Mouse (Mus musculus) erythroblast, adult 5-6 weeks (primary cell): ENCODE data around the gene Rxrb. TPM values are rescaled to one million over a fixed set of nuclear protein-coding genes. Genes with fewer than 3 reads are reported as not detected.

Source experiments
- ATAC-seq: replicated peaks from 2 replicates; pipeline ENCODE4 v1.8.0; 2016; ENCODE audit warnings: moderate number of reproducible peaks, mild to moderate bottlenecking, moderate TSS enrichment, inconsistent platforms; ENCODE audit not compliant: poor library complexity, low FRiP score, severe bottlenecking
- total RNA-seq, 2 experiments: library from RNA; stranded (forward) in 1 of 2; stranded (reverse) in 1 of 2; fragments of 150-400 nt in 1 of 2; fragments of 200-764, 138-1000 nt in 1 of 2; gene quantifications; 2 replicates each; pipeline versions ENCODE4 v1.2.3 to v1.2.4; 2015 to 2017; ENCODE audit warnings: low replicate concordance in 2 of 2

Rxrb gene
- total RNA-seq, 2 experiments from 2014 or later: 8.3 to 12.0 TPM

DNA sequence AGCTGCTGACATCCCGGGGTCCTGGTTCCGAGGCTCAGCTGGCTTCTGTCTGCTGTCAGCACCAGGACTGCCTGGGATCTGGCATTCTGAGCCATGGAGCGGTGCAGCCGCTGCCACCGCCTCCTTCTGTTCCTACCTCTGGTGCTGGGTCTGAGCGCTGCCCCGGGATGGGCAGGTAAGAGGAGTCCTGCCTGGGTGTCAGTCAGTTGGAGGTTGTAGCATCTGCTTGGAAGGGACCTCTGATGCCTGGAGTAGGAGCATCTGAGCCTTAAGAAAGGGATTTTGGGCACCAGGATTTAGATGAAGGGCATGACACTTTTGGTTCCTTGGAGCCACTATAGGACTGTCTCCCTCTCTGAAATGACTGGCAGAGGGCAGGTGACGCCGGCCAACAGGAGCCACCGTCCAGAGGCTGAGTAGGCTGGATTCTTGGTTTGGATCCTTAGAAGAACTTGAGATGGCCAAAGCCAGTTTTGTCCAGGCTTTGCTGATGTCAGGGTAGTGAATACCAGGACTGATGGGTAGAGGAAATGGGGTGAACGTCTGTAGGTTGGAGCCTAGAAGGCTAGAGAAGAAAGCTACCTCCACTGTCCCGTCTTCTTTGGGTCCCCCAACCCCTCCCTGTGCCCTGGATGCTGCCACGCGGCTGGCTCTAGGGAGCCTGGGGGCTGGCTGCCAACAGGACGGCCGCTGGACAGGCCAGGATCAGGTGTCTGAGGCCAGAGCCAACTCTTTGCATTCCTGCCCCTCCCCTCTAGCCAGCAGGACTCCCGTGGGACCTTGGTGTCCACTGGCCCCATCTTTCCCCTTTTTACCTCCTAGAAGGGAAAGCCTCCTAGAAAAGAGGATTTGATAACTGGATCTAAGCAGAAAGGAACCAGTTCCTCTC, 8.2 kb downstream of the Rxrb start:
- no peak for ATAC-seq

DNA sequence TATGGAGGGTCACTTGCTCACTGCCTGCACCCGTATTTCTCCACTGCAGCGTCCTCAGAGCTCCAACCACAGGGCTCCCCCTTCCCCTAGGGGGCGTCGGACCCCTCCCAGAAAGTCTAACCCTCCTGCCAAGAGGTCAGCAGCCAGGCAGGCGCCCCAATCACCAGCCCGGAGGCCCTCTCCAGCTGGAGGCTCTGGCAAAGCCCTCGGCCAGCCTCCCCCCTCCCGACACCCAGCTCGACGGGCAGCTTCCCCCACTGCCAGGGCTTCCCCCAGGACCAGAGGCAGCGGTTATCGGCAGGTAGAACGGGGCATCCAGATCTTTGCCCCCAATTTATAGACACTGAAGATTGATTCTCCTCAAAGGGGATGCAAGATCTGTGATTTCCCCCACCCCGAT, 14.3 kb downstream of the Rxrb start:
- no peak for ATAC-seq

DNA sequence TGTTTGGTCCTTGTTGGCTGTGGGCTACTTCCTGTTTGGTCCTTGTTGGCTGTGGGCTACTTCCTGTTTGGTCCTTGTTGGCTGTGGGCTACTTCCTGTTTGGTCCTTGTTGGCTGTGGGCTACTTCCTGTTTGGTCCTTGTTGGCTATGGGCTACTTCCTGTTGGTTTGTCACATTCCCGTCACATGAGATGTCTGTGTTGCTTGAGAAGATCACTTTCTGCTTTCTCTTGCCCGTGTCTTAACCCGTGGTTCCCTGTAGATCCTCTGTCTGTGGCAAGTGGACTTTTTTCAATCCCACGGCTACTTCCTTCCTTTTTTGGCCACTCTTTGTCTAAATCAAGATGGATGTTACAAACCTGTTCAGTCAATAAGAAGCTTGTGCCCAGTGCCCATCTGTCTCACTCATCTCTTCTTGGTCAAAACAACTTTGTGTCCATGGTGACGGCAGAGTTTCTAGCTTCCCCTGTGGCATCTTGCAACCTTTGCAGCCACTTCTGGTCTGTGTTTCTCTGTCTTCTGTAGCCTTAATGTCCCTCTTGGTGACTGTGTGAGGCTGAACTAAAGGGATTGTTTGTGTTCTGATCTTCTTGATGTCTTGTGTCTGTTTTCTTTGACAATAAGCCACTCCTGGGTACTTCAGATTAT, 15.9 kb downstream of the Rxrb start:
- no peak for ATAC-seq

DNA sequence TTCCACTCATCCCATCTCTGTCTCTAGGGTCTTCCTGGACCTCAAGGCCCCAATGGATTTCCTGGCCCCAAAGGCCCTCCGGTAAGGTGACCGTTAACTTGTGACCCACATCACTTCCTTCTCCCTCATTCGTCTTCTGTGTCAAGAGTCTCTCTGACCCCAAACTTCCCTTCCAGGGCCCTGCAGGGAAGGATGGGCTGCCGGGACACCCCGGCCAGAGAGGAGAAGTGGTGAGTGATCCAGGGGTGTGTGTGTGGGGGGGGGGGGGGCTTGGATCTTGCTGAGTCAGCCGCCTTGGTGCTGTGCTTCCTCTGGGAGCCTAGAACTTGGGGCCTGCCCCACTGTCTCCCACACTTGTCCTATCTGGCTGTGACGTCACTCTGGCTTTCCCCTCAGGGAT, 25.6 kb downstream of the Rxrb start:
- no peak for ATAC-seq

DNA sequence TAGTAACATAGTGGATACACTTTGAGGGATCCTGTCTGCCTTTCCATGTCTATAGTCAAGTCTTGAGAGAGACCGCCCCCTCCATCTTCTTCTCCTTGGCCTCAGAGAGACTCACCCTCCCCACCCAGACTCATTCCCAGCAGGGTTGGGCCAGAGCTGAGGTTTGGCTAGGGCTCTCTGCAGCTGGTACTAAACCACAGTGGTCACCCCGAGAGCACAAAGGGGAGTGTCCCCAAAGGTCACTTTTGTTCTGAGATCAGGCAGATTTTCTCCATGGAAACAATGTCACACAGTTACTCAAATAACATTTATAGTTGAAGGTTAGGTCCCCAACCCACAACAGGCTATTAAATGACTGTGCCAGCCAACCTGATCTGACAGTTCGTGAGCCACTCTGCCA, 37.3 kb downstream of the Rxrb start:
- ATAC-seq: no peak

DNA sequence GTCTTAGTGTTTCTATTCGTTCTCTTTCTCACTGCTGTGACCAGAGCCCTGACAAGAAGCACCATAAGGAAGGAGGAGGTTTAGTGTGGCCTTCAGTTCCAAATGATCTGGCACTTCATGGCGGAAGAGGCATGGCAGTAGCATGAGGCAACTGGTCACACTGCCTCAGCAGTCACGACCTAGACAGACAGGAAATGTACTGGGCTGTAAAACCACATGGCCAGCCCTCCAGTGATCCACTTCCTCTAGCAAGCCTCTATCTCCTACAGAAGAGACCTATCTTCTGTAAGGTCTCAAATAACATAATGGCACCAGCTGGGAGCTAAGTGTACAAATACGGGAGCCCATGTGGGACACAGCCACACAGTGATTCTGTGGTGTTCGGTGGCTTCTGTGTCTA, 40.5 kb downstream of the Rxrb start:
- no peak for ATAC-seq

DNA sequence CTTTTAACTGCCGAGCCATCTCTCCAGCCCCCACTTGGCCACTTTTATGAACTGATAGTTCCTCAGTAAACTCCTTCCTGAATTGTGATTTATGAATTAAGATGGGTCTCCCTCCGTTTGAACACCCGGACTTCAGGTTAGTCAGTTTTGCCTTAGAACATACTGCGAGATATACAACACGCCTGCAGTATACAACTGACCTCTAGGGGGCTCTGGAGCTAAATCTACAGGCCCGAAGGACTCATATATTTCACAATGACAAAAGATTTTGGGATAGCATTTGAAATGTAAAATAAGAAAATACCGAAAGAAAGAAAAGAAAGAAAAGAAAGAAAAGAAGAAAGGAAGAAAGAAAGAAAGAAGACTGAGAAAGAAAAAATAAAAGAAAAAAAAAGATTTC, 43.7 kb downstream of the Rxrb start:
- 0 out of 2 replicates have a peak, but pooled peaks have one; percentile 61 for ATAC-seq

DNA sequence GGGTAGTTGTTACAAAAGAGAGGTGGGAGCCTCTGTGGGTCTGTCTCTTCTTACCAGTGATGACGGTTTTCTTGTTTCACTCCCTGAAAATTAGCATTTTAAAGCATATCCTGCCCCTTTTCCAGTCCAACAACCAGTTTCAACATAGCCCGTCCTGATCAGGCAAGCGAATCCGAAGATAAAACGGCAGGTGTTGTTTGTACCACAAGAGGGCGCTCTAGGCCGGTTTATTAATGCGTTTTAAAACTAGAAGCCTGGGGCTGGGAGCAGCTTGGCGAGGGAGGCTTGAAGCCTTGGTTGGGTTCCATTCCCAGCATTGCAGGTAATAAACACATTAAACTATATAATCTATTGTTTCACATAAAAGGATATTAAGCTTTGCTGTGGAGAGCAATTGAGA, 45.9 kb downstream of the Rxrb start:
- ATAC-seq: peak; percentile 69

DNA sequence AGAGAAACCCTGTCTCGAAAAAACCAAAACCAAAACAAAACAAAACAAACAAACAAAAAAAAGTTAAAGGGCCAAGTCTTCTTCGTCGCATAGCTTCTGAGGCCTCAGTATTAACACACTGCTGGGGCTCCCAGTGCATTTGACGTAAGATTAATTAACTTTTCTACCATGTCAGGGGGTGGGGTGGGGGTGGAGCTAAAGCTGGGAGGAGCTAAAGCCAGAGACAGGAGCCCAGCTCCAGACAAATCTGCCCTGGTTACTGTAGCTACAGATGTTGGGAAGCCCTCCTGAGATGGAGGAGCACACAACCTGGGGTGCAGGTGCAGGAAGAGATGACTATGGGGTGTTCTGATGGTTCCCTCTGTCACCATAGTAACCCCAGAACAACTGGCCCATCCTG, 46.5 kb downstream of the Rxrb start:
- ATAC-seq: no peak

DNA sequence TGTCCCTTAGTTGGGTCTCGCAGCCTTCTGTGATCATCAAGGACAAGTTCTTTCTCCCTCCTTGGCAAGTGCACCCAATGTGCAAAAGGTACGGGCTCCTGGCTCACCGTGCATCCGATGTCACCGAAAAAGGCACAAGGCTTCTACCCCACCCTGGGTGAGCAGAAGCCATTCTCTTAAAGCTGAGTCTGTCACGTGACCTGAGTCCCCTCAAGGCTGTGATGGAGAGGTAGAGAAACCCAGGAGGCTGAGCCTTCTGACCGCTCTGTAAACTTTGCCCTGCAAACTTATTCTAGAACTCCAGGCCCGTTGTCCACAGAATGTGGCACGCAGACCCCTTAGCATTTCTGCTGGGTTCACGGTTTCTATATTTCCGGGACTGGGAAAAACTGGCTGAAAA, 47.4 kb downstream of the Rxrb start:
- no peak for ATAC-seq

DNA sequence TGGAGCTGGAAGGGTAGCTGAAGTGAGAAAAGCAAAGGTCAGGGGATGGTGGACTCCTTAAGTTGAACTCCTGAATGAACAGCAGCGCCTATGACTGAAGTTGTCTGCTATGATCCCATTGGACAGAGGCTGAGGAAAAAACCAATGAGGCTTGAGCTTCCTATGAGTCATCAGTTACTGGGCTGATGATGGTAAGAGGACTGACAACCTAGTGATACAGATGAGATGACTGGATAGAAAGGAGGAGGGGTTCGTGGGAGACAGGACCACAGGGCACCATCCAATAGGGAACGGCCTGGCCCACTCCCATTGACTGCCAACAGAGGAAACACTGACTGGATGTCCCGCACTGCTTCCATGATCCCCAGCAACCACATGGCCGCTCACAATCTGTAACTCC, 48.0 kb downstream of the Rxrb start:
- ATAC-seq: no peak

DNA sequence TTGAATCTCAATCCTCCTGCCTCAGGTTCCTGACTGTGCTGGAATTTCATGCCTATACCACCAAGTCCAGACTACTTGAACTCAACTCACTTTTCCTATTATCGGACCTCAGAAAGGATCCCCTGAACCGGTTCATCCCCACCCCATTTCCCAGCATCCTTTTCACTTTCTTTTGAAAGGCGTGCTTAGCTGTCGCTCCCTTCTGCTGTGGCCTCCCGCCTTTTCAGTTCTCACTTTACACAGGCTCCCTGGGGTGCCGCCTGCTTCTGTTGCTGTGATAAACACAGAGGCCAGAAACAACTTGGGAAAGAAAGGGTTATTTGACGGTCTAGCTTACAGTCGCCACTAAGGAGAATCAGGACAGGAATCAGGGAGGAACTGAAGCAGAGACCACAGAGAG, 51.5 kb downstream of the Rxrb start:
- no peak for ATAC-seq

DNA sequence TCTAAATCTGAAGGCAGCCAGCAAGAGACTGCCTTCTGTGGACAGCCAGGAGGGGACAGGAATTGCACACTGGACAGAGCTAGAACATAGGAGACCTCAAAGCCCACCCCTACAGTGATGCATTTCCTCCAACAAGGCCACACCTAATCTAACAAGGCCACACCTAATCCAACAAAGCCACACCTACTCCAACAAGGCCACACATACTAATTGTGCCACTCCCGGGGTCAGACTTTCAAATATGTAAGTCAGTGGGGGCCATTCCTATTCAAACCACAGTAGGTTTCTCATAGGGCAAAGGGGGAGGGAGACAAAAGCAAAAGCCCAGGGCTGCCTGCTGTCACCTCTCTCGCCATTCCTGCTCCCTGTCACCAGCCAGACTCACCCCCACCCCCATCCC, 55.8 kb downstream of the Rxrb start:
- ATAC-seq: no peak

Other genes starting within 250 kb of the Rxrb start
Only the 30 nearest of the 33 such genes appear.
- gene Rps28, start 207.2 kb upstream of the Rxrb start, total RNA-seq (2015; ENCODE audit: low replicate concordance): 216 and 275 TPM in 2 replicates
- gene Rps28, start 207.2 kb upstream of the Rxrb start, total RNA-seq (2017; ENCODE audit: low replicate concordance): 302 and 335 TPM in 2 replicates
- 50.6 and 57.5 TPM in 2 replicates for gene Ndufa7, start 207.2 kb upstream of the Rxrb start, total RNA-seq (2015; ENCODE audit: low replicate concordance)
- gene Ndufa7, start 207.2 kb upstream of the Rxrb start, total RNA-seq (2017; ENCODE audit: low replicate concordance): 35.4 and 46.6 TPM in 2 replicates
- 3.1 and 3.3 TPM in 2 replicates for gene Cd320, start 188.7 kb upstream of the Rxrb start, total RNA-seq (2015; ENCODE audit: low replicate concordance)
- gene Cd320, start 188.7 kb upstream of the Rxrb start, total RNA-seq (2017; ENCODE audit: low replicate concordance): not detected in 2 replicates
- gene Gm7029, start 158.0 kb upstream of the Rxrb start, total RNA-seq (2015; ENCODE audit: low replicate concordance): not detected in 2 replicates
- not detected in 2 replicates for gene Gm7029, start 158.0 kb upstream of the Rxrb start, total RNA-seq (2017; ENCODE audit: low replicate concordance)
- gene Kifc1, start 141.2 kb upstream of the Rxrb start, total RNA-seq (2015; ENCODE audit: low replicate concordance): 5.0 and 17.6 TPM in 2 replicates
- 47.5 and 80.7 TPM in 2 replicates for gene Kifc1, start 141.2 kb upstream of the Rxrb start, total RNA-seq (2017; ENCODE audit: low replicate concordance)
- gene Platr17, start 126.7 kb upstream of the Rxrb start, total RNA-seq (2015; ENCODE audit: low replicate concordance): not detected in 2 replicates
- 9.7 TPM in 1 of 2 replicates, not detected in the other for gene Platr17, start 126.7 kb upstream of the Rxrb start, total RNA-seq (2017; ENCODE audit: low replicate concordance)
- 12.1 and 14.2 TPM in 2 replicates for gene Daxx, start 122.4 kb upstream of the Rxrb start, total RNA-seq (2015; ENCODE audit: low replicate concordance)
- 20.4 and 21.7 TPM in 2 replicates for gene Daxx, start 122.4 kb upstream of the Rxrb start, total RNA-seq (2017; ENCODE audit: low replicate concordance)
- gene Tapbp, start 115.9 kb upstream of the Rxrb start, total RNA-seq (2015; ENCODE audit: low replicate concordance): 30.7 and 30.9 TPM in 2 replicates
- 34.3 and 39.6 TPM in 2 replicates for gene Tapbp, start 115.9 kb upstream of the Rxrb start, total RNA-seq (2017; ENCODE audit: low replicate concordance)
- 4.0 and 7.9 TPM in 2 replicates for gene Zbtb22, start 115.9 kb upstream of the Rxrb start, total RNA-seq (2015; ENCODE audit: low replicate concordance)
- gene Zbtb22, start 115.9 kb upstream of the Rxrb start, total RNA-seq (2017; ENCODE audit: low replicate concordance): 8.8 and 10.3 TPM in 2 replicates
- gene Rgl2, start 102.3 kb upstream of the Rxrb start, total RNA-seq (2015; ENCODE audit: low replicate concordance): 5.2 and 6.1 TPM in 2 replicates
- 5.6 and 9.7 TPM in 2 replicates for gene Rgl2, start 102.3 kb upstream of the Rxrb start, total RNA-seq (2017; ENCODE audit: low replicate concordance)
- gene Pfdn6, start 91.5 kb upstream of the Rxrb start, total RNA-seq (2015; ENCODE audit: low replicate concordance): 15.9 and 38.0 TPM in 2 replicates
- 22.9 TPM in 2 replicates for gene Pfdn6, start 91.5 kb upstream of the Rxrb start, total RNA-seq (2017; ENCODE audit: low replicate concordance)
- 4.0 and 15.9 TPM in 2 replicates for gene Wdr46, start 91.2 kb upstream of the Rxrb start, total RNA-seq (2015; ENCODE audit: low replicate concordance)
- gene Wdr46, start 91.2 kb upstream of the Rxrb start, total RNA-seq (2017; ENCODE audit: low replicate concordance): 7.5 and 8.5 TPM in 2 replicates
- gene B3galt4, start 80.3 kb upstream of the Rxrb start, total RNA-seq (2015; ENCODE audit: low replicate concordance): not detected in 2 replicates
- 0.70 and 0.94 TPM in 2 replicates for gene B3galt4, start 80.3 kb upstream of the Rxrb start, total RNA-seq (2017; ENCODE audit: low replicate concordance)
- 8.2 and 11.3 TPM in 2 replicates for gene Vps52, start 76.0 kb upstream of the Rxrb start, total RNA-seq (2015; ENCODE audit: low replicate concordance)
- gene Vps52, start 76.0 kb upstream of the Rxrb start, total RNA-seq (2017; ENCODE audit: low replicate concordance): 13.0 and 17.0 TPM in 2 replicates
- gene Rps18, start 75.8 kb upstream of the Rxrb start, total RNA-seq (2015; ENCODE audit: low replicate concordance): 758 and 917 TPM in 2 replicates
- 207 and 301 TPM in 2 replicates for gene Rps18, start 75.8 kb upstream of the Rxrb start, total RNA-seq (2017; ENCODE audit: low replicate concordance)
- 177 and 273 TPM in 2 replicates for gene H2-K1, start 31.5 kb upstream of the Rxrb start, total RNA-seq (2015; ENCODE audit: low replicate concordance)
- gene H2-K1, start 31.5 kb upstream of the Rxrb start, total RNA-seq (2017; ENCODE audit: low replicate concordance): 97.6 and 121 TPM in 2 replicates
- 1.9 and 9.2 TPM in 2 replicates for gene Ring1, start 7.1 kb upstream of the Rxrb start, total RNA-seq (2015; ENCODE audit: low replicate concordance)
- gene Ring1, start 7.1 kb upstream of the Rxrb start, total RNA-seq (2017; ENCODE audit: low replicate concordance): 2.0 and 2.8 TPM in 2 replicates
- gene H2-Ke6, start 3.8 kb upstream of the Rxrb start, total RNA-seq (2015; ENCODE audit: low replicate concordance): 26.5 and 50.7 TPM in 2 replicates
- 15.0 and 17.8 TPM in 2 replicates for gene H2-Ke6, start 3.8 kb upstream of the Rxrb start, total RNA-seq (2017; ENCODE audit: low replicate concordance)
- not detected in 2 replicates for gene Slc39a7, start 130 bp upstream of the Rxrb start, total RNA-seq (2015; ENCODE audit: low replicate concordance)
- 11.5 and 16.6 TPM in 2 replicates for gene Slc39a7, start 130 bp upstream of the Rxrb start, total RNA-seq (2017; ENCODE audit: low replicate concordance)
- gene Col11a2, start 7.6 kb downstream of the Rxrb start, total RNA-seq (2015; ENCODE audit: low replicate concordance): 1.3 TPM in 1 of 2 replicates, not detected in the other
- 4.3 and 7.0 TPM in 2 replicates for gene Col11a2, start 7.6 kb downstream of the Rxrb start, total RNA-seq (2017; ENCODE audit: low replicate concordance)
- gene H2-Oa, start 60.5 kb downstream of the Rxrb start, total RNA-seq (2015; ENCODE audit: low replicate concordance): 0.84 and 7.9 TPM in 2 replicates
- gene H2-Oa, start 60.5 kb downstream of the Rxrb start, total RNA-seq (2017; ENCODE audit: low replicate concordance): 1.1 TPM in 1 of 2 replicates, not detected in the other
- 15.9 and 37.5 TPM in 2 replicates for gene H2-DMa, start 87.7 kb downstream of the Rxrb start, total RNA-seq (2015; ENCODE audit: low replicate concordance)
- gene H2-DMa, start 87.7 kb downstream of the Rxrb start, total RNA-seq (2017; ENCODE audit: low replicate concordance): 11.7 and 13.3 TPM in 2 replicates
- 36.1 and 75.0 TPM in 2 replicates for gene Brd2, start 90.8 kb downstream of the Rxrb start, total RNA-seq (2015; ENCODE audit: low replicate concordance)
- gene Brd2, start 90.8 kb downstream of the Rxrb start, total RNA-seq (2017; ENCODE audit: low replicate concordance): 114 and 135 TPM in 2 replicates
- gene H2-DMb2, start 111.5 kb downstream of the Rxrb start, total RNA-seq (2015; ENCODE audit: low replicate concordance): 2.5 TPM in 1 of 2 replicates, not detected in the other
- 3.2 and 3.6 TPM in 2 replicates for gene H2-DMb2, start 111.5 kb downstream of the Rxrb start, total RNA-seq (2017; ENCODE audit: low replicate concordance)
- gene H2-DMb1, start 121.3 kb downstream of the Rxrb start, total RNA-seq (2015; ENCODE audit: low replicate concordance): 6.1 and 9.6 TPM in 2 replicates
- 7.1 and 15.8 TPM in 2 replicates for gene H2-DMb1, start 121.3 kb downstream of the Rxrb start, total RNA-seq (2017; ENCODE audit: low replicate concordance)
- gene Tap1, start 155.7 kb downstream of the Rxrb start, total RNA-seq (2015; ENCODE audit: low replicate concordance): 6.9 and 12.1 TPM in 2 replicates
- 13.3 and 24.7 TPM in 2 replicates for gene Tap1, start 155.7 kb downstream of the Rxrb start, total RNA-seq (2017; ENCODE audit: low replicate concordance)
- gene Psmb9, start 156.0 kb downstream of the Rxrb start, total RNA-seq (2015; ENCODE audit: low replicate concordance): 16.1 and 55.0 TPM in 2 replicates
- gene Psmb9, start 156.0 kb downstream of the Rxrb start, total RNA-seq (2017; ENCODE audit: low replicate concordance): 17.2 and 29.1 TPM in 2 replicates
- 35.5 and 50.4 TPM in 2 replicates for gene Psmb8, start 165.9 kb downstream of the Rxrb start, total RNA-seq (2015; ENCODE audit: low replicate concordance)
- gene Psmb8, start 165.9 kb downstream of the Rxrb start, total RNA-seq (2017; ENCODE audit: low replicate concordance): 34.0 and 37.2 TPM in 2 replicates
- 0.38 and 5.2 TPM in 2 replicates for gene Tap2, start 171.7 kb downstream of the Rxrb start, total RNA-seq (2015; ENCODE audit: low replicate concordance)
- 7.8 and 11.2 TPM in 2 replicates for gene Tap2, start 171.7 kb downstream of the Rxrb start, total RNA-seq (2017; ENCODE audit: low replicate concordance)
- gene H2-Ob, start 207.1 kb downstream of the Rxrb start, total RNA-seq (2015; ENCODE audit: low replicate concordance): 4.8 and 8.1 TPM in 2 replicates
- 1.4 TPM in 1 of 2 replicates, not detected in the other for gene H2-Ob, start 207.1 kb downstream of the Rxrb start, total RNA-seq (2017; ENCODE audit: low replicate concordance)